Mouse (Mus musculus): ENCODE measurements at regions not wholly inside any gene's neighbourhood (a gene's known extent, or its start where the extent isn't known, plus 50 kb on each side); places are given as distances from the start of the nearest gene placed in this dataset.

GRCm38 (mm10) chr2:178700825-178701224, 270.5 kb downstream of the Cdh26 start:
- Histone ChIP-seq H3K27me3 (no peaks in the 10 kb centered on the region), H3K9me3 (no peaks in the 10 kb centered on the region), H3K4me1 (peaks cover 12% of the 10 kb centered on the region), H3K4me3 (no peak overlapping the region), H3K36me3 (no peaks in the 10 kb centered on the region), H3K4me2 (replicated peaks) (no peak overlapping the region), H3K27ac (replicated peaks) (no peak overlapping the region), H3K9ac (replicated peaks) (no peak overlapping the region)
- no peak for ATAC-seq (replicated peaks)
- 83% methylated on average over 3 of the region's 3 CpGs for WGBS

- Histone ChIP-seq H3K4me1 (no peaks in the 10 kb centered on the region), H3K36me3 (no peaks in the 10 kb centered on the region), H3K4me3 (no peak overlapping the region), H3K4me2 (replicated peaks) (no peak overlapping the region), H3K27ac (replicated peaks) (no peak overlapping the region), H3K9me3 (no peaks in the 10 kb centered on the region), H3K9ac (replicated peaks) (no peak overlapping the region), H3K27me3 (no peaks in the 10 kb centered on the region)
- 85% methylated on average over 3 of the region's 3 CpGs for WGBS
- ATAC-seq (replicated peaks), result no peak
Measured at GRCm38 (mm10) chr2:178704510-178704909, 274.2 kb downstream of the Cdh26 start.

GRCm38 (mm10) chr2:178708649-178709048, 278.3 kb downstream of the Cdh26 start:
- peaks cover 5% of the 10 kb centered on the region; the same call in 1 of the 2 replicates for H3K4me1 ChIP-seq
- 64% methylated on average over 2 of the region's 2 CpGs for WGBS
- ATAC-seq (replicated peaks), result no peak

GRCm38 (mm10) chr2:178709192-178709881, 279.0 kb downstream of the Cdh26 start:
- WGBS, result 84% methylated on average over 5 of the region's 5 CpGs
- ATAC-seq (replicated peaks), result no peak

More at GRCm38 (mm10) chr2:178708649-178709048, 278.3 kb downstream of the Cdh26 start:
- no peak overlapping the region for H3K4me2 ChIP-seq (replicated peaks)
- no peak overlapping the region for H3K9ac ChIP-seq (replicated peaks)
- no peak overlapping the region for H3K27ac ChIP-seq (replicated peaks)
- no peak overlapping the region for H3K4me3 ChIP-seq
- no peaks in the 10 kb centered on the region for H3K9me3 ChIP-seq
- H3K27me3 ChIP-seq, result no peaks in the 10 kb centered on the region
- H3K36me3 ChIP-seq, result no peaks in the 10 kb centered on the region

GRCm38 (mm10) chr2:178710001-178710400, 279.7 kb downstream of the Cdh26 start:
- Histone ChIP-seq H3K9ac (replicated peaks) (no peak overlapping the region), H3K4me2 (replicated peaks) (no peak overlapping the region), H3K36me3 (no peaks in the 10 kb centered on the region), H3K4me1 (peaks cover 5% of the 10 kb centered on the region; the same call in 1 of the 2 replicates), H3K27me3 (no peaks in the 10 kb centered on the region), H3K27ac (replicated peaks) (no peak overlapping the region), H3K9me3 (no peaks in the 10 kb centered on the region), H3K4me3 (no peak overlapping the region)
- 91% methylated on average over 3 of the region's 3 CpGs for WGBS
- ATAC-seq (replicated peaks), result no peak

More at GRCm38 (mm10) chr2:178709192-178709881, 279.0 kb downstream of the Cdh26 start:
- Histone ChIP-seq H3K36me3 (no peaks in the 10 kb centered on the region), H3K27me3 (no peaks in the 10 kb centered on the region), H3K27ac (replicated peaks) (no peak overlapping the region), H3K4me3 (no peak overlapping the region), H3K9ac (replicated peaks) (no peak overlapping the region), H3K9me3 (no peaks in the 10 kb centered on the region), H3K4me1 (peaks cover 5% of the 10 kb centered on the region; the same call in 1 of the 2 replicates), H3K4me2 (replicated peaks) (no peak overlapping the region)

- H3K4me3 ChIP-seq, result no peak overlapping the region
- peak; percentile 29; the same call in 1 of the 2 replicates for ATAC-seq (replicated peaks)
Measured at GRCm38 (mm10) chr2:178711587-178712080, 281.3 kb downstream of the Cdh26 start.

GRCm38 (mm10) chr2:178712391-178712892, 282.1 kb downstream of the Cdh26 start:
- no peak overlapping the region for H3K9ac ChIP-seq (replicated peaks)
- H3K36me3 ChIP-seq, result no peaks in the 10 kb centered on the region
- no peak for ATAC-seq (replicated peaks)
- no peaks in the 10 kb centered on the region for H3K9me3 ChIP-seq
- no peaks in the 10 kb centered on the region for H3K27me3 ChIP-seq
- H3K27ac ChIP-seq (replicated peaks), result no peak overlapping the region
- H3K4me3 ChIP-seq, result no peak overlapping the region
- H3K4me1 ChIP-seq, result peaks cover 5% of the 10 kb centered on the region; the same call in 1 of the 2 replicates
- WGBS, result 47% methylated on average over 9 of the region's 9 CpGs
- no peak overlapping the region for H3K4me2 ChIP-seq (replicated peaks)

More at GRCm38 (mm10) chr2:178711587-178712080, 281.3 kb downstream of the Cdh26 start:
- no peak overlapping the region for H3K27ac ChIP-seq (replicated peaks)
- WGBS, result 22% methylated on average over 5 of the region's 5 CpGs
- peaks cover 5% of the 10 kb centered on the region; the same call in 1 of the 2 replicates for H3K4me1 ChIP-seq
- H3K9me3 ChIP-seq, result no peaks in the 10 kb centered on the region
- H3K36me3 ChIP-seq, result no peaks in the 10 kb centered on the region
- H3K27me3 ChIP-seq, result no peaks in the 10 kb centered on the region
- H3K4me2 ChIP-seq (replicated peaks), result no peak overlapping the region
- H3K9ac ChIP-seq (replicated peaks), result no peak overlapping the region

GRCm38 (mm10) chr2:178715500-178716245, 285.3 kb downstream of the Cdh26 start:
- H3K27me3 ChIP-seq, result no peaks in the 10 kb centered on the region
- peaks cover 12% of the 10 kb centered on the region for H3K4me1 ChIP-seq
- no peak overlapping the region for H3K9ac ChIP-seq (replicated peaks)
- 81% methylated on average over 5 of the region's 5 CpGs for WGBS
- H3K9me3 ChIP-seq, result no peaks in the 10 kb centered on the region
- H3K4me2 ChIP-seq (replicated peaks), result no peak overlapping the region
- no peak overlapping the region for H3K4me3 ChIP-seq
- ATAC-seq (replicated peaks), result no peak
- H3K27ac ChIP-seq (replicated peaks), result no peak overlapping the region
- no peaks in the 10 kb centered on the region for H3K36me3 ChIP-seq

- no peak overlapping the region for H3K4me2 ChIP-seq (replicated peaks)
- H3K27ac ChIP-seq (replicated peaks), result no peak overlapping the region
- H3K4me3 ChIP-seq, result no peak overlapping the region
- 83% methylated on average over 5 of the region's 5 CpGs for WGBS
- H3K4me1 ChIP-seq, result peaks cover 6% of the 10 kb centered on the region; the same call in 1 of the 2 replicates
- H3K27me3 ChIP-seq, result no peaks in the 10 kb centered on the region
- no peak overlapping the region for H3K9ac ChIP-seq (replicated peaks)
- H3K36me3 ChIP-seq, result no peaks in the 10 kb centered on the region
- no peak for ATAC-seq (replicated peaks)
- H3K9me3 ChIP-seq, result no peaks in the 10 kb centered on the region
Measured at GRCm38 (mm10) chr2:178718048-178718447, 287.7 kb downstream of the Cdh26 start.

GRCm38 (mm10) chr2:178723455-178723854, 293.1 kb downstream of the Cdh26 start:
- no peaks in the 10 kb centered on the region for H3K36me3 ChIP-seq
- H3K27me3 ChIP-seq, result no peaks in the 10 kb centered on the region
- ATAC-seq (replicated peaks), result no peak
- H3K27ac ChIP-seq (replicated peaks), result no peak overlapping the region
- 55% methylated on average over 3 of the region's 3 CpGs for WGBS
- H3K4me1 ChIP-seq, result peaks cover 14% of the 10 kb centered on the region
- no peak overlapping the region for H3K4me3 ChIP-seq
- no peaks in the 10 kb centered on the region for H3K9me3 ChIP-seq
- no peak overlapping the region for H3K9ac ChIP-seq (replicated peaks)
- H3K4me2 ChIP-seq (replicated peaks), result no peak overlapping the region

- Histone ChIP-seq H3K4me2 (replicated peaks) (no peak overlapping the region), H3K27ac (replicated peaks) (no peak overlapping the region), H3K4me3 (no peak overlapping the region), H3K4me1 (peaks cover 21% of the 10 kb centered on the region), H3K27me3 (no peaks in the 10 kb centered on the region), H3K36me3 (no peaks in the 10 kb centered on the region), H3K9ac (replicated peaks) (no peak overlapping the region), H3K9me3 (no peaks in the 10 kb centered on the region)
- no peak for ATAC-seq (replicated peaks)
- WGBS, result 17% methylated on average over 5 of the region's 5 CpGs
Measured at GRCm38 (mm10) chr2:178724228-178724627, 293.9 kb downstream of the Cdh26 start.
